Mouse (Mus musculus): ENCODE data around the gene Tomm5.
"Not testable (repeated sequence)": the region's sequence is repeated elsewhere in the genome, so short reads cannot be mapped to it uniquely, and the experiment has no call there.

Tomm5 gene

GRCm38 (mm10) chr4:45066036-45066730, 41.7 kb downstream of the Tomm5 start:
- no peak for DNase-seq

GRCm38 (mm10) chr4:45064577-45064976, 43.3 kb downstream of the Tomm5 start:
- DNase-seq = no peak

GRCm38 (mm10) chr4:45063836-45064235, 44.1 kb downstream of the Tomm5 start:
- not testable (repeated sequence) for DNase-seq

- DNase-seq = peak; percentile 69 to 78
These were observed 52.5 kb downstream of the Tomm5 start for GRCm38 (mm10) chr4:45055451-45055850.

Data from cerebellum, postnatal 10 days (tissue).